Mouse (Mus musculus) CH12F3 (cell line): ENCODE data around the gene Carnmt1.

Experiments used
- in situ Hi-C: fragments of 300-500 bp; cut with MboI; formaldehyde crosslinking; loops from 2 replicates; pipeline ENCODE4 v1.14.3; 2020; ENCODE audit warnings: low sequenced_read_pairs

The Carnmt1 gene

DNA sequence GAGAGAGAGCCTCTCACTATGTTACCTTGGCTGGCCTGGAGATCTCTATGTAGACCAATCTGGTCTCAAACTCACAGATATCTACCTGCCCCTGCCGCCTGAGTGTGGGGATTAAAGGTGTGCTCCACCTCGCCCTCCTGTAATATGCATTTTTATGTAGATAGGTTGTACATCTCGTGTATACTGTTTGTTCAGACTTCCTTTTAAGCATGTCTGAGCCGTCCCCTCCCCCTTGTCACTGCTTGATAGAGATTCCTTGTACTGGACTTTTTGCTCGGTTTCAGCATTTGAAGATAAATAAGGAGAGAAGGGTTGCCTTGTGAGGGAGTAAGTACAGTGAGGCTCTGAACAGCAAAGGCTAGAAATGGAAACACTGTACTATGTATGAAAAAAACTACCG lies 17.5 kb upstream of the Carnmt1 start:
- in situ Hi-C loops = no loop called here

DNA sequence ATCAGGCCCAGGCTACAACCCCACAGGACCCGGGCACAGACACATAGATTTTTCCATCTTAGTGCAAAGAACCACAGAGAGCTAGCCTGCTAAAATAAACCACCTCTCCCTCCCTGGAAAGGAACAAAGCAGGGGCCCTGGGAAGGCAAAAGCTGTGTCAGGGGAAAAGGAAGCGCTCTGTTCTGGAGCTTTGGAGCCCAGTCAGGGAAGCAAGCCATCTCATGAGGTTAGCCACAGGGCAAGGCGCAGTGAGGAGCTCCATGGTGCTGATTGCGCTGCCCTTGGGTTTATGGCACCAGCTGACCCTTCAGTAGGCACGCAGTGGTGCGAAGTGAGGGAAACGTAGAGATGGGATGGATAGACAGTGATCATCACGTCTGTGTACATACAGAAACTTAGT lies 16.2 kb upstream of the Carnmt1 start:
- in situ Hi-C loops = no loop called here

DNA sequence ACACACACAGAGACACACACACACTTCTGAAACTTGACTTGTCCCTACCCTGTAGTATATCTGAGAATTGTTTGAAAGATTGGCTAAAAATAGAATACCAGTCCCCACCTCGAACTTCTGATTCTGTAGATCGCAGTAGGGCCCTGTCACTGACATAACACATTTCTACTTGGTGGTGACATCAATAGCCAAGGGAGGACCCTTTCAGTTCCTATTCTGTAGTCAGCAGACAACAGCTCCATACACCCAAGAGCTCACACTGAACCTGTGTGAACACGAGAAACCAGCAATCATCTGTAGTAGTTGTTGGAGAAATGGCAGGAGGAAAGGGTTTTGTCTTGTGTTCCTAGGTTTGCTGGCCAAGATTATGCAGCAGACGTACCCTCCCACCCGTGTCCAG lies 15.6 kb upstream of the Carnmt1 start:
- in situ Hi-C loops = no loop called here

DNA sequence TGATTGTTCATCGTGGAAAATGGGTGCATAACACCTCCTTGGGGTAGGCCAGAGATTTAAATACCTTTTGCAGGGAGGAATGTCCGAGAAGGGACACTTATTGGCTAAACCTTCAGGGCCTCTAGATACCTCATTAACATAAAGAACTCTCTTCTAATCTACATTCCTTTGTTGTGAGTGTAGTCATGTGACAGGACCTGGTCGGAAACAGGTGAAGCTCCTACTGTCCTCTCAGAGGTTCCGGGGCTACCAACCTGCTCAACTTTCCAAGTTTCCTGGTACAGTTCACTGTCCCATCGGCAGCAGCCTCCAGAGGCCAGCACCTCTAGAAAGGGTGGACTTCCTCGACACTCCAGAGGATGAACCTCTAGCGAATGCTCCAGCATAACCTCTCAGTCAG lies 14.6 kb upstream of the Carnmt1 start:
- in situ Hi-C loops = no loop called here

DNA sequence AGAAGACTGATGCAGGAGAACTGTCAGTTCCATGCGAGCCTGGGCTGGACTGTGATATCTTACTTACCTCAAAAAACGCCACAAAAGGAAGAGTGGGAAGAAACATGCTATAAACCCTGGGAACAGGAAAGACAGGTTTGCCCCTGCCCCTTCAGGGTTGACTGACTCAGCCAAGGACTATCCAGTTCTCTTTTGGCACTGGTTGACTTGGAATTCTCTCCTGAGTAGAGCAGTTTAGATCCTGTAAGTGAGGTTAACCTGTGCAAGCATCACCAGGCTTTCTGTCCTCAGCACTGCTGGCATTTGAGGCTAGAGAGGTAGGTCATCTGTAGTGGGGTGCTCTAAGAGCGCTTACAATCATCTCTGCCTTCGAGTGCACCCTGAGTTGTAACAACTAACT lies 12.1 kb upstream of the Carnmt1 start:
- in situ Hi-C loops = no loop called here

DNA sequence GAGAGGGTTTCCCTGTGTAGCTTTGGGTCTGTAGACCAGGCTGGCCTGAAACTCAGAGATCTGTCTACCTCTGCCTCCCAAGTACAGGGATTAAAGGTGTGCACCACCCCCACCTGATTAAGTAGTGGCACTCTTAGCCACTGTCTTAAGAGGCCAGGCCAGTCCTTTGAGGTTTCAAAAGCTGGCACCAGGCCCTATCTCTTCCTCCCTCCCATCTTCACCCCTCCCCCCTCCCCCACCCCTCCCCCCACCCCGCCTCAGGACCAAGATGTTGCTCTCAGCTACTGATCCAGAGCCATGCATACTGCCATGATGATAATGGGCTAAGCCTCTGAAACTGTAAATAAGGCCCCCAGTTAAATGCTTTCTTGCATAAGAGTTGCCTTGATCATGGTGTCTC lies 11.2 kb upstream of the Carnmt1 start:
- in situ Hi-C loops = no loop called here

DNA sequence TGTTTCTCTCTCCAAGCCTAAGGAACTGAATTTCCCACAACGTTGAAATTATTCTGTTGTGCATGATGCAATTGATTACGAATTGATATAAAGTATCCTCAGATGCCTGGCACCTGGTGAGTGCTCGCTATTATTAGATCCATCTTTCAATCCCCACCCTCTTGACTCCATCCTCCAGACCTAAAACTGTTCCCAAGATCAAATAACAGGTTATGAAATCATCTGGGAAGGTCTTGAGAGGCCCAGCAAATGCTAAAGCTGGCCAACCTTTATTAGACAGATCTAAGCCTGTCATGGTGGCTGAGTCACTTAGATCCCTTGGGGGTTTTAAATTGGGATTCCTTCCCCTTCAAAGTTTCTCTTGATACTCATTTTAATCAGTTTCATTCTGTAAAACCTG lies 10.1 kb upstream of the Carnmt1 start:
- in situ Hi-C loops = no loop called here

DNA sequence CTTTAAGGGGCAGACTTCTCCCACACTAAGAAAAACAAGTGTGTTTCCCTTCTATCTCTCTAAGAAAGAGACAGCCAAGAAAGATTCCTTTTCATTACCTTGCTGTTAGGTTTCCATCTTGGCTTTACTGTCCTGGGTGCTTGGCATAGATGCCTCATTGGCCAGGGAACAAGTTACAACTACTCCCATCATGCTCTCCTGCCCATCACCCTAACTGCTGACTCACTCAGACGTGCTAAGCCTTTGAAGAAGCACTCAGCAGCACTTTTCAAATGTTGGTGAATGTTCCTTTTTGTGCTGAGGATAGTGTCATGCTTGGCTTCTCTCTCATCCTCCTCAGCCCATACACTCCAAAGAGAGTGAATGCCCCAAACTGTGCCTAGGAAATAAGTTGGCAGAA lies 8.9 kb upstream of the Carnmt1 start:
- in situ Hi-C loops = no loop called here

DNA sequence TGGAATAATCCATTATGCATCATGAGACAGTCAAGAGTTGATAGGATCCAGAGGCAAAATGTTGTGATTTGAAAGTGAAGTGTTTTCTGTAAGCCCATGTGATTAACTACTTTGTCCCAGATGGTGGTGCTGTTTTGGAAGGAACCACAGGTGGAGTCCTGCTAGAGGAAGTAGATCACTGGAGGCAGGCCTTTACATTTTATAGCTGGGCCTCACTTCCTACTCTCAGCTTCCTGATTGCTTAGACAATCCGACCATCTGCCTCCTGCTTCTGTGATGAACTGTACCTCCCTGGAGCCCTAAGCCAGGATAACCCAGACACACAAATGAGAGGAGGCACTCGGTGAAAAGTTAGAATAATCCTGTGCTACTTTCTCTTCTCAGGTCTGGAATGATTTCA lies 6.7 kb upstream of the Carnmt1 start:
- in situ Hi-C loops = no loop called here

DNA sequence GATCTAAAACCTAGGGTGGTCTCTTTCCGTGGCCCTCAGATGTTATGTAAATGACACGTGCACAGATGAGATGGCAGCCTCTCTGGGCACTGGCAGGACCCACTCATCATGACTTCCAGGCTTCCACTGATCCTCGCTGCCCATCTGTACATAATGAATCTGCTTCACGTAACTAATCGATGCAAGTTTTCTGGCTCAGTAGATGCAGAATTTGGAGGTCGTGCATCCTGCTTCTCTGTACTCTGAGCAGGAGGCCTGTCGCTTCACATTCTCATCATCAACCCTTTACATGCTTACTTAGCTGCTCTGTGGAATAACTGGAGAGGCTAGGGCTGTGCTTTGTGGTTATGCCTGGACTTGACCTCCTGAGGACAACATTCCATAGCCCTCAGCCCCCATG lies 3.6 kb upstream of the Carnmt1 start:
- in situ Hi-C loops = no loop called here

DNA sequence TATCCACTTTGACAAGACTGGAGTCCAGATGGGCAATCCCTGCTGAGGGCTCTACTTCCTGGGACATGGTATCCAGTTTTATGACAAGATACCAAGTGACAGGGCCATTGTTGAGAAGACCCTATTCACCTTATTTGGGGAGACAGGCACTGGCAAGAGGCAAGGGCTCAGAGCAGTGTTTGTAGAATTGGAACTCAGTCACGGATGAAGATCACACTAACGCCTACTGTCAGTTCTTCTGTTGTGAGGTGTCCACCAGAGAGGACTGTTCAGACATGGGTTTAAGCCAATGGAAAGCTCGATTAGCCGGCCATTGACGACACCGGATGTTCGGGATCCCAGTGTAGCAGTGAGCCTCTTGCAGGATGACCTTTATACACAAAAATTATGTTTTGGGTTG lies 1.0 kb upstream of the Carnmt1 start:
- in situ Hi-C loops = no loop called here

DNA sequence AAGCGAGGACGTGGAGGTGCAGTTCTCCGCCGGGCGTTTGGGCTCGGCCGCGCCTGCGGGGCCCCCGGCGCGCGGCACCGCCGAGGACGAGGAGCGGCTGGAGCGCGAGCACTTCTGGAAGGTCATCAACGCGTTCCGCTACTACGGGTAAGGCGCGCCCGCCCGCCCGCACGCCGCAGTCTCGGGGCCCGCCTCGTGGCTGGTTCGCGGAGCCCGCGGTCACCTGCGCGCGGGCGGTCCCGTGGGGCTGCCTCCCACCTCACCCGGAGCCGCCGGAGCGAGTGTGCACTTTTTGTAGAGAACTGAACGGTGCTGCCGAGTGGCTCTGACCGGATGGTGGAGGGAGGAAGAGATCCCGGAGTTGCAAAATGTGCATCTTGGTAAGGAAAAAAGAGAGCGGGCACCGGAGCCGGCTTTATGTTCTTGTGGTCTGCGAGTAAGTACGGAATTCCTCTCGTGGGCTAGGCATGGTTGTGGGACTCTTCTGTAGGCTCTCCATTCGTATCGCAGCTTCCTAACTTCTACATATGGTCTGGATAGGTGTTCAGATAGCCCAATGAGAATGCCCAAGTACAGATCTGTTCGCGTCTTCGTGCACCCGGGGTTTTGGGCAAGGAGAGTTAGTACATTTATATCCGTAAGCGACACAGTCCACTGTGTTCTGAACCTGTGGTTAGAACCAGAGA lies 635 bp downstream of the Carnmt1 start:
- in situ Hi-C loops = no loop called here

DNA sequence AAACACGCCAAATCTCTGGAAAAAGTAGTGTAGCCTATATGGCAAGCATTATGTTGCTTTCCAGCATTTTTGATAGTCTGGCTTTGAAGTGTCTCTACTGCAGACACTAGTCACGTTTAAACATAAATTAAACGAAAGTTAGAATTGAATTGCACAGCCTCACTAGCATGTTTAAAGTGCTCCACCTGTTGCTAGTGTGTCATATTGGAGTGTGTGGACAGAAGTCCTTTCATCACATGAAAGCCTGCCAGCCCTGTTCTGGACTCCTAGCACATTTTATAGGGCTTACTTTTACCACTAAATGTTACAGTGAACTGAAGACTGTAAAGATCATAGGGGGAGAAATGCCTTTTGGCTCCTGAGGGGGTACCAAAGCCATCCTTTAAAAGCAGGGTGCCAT lies 1.9 kb downstream of the Carnmt1 start:
- in situ Hi-C loops = no loop called here

DNA sequence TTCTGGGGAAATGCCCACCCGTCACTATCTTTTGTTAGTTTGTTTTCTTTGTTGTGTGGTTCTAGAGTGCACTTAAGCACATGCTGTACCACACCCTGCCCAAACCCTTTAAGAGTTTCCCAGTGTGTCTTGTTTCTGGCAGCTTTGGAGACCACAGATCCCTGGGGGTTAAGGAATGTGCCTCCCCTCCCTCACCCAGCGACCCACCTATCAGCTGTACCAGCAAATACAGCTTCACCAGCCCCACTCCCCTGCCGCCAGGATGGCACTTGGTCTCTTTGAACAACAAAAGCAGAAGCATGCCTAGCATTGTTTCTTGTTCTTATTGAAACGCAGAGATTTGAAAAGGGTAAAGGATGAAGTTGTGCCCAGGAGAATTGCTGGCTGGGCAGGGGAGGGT lies 2.6 kb downstream of the Carnmt1 start:
- in situ Hi-C loops = no loop called here

DNA sequence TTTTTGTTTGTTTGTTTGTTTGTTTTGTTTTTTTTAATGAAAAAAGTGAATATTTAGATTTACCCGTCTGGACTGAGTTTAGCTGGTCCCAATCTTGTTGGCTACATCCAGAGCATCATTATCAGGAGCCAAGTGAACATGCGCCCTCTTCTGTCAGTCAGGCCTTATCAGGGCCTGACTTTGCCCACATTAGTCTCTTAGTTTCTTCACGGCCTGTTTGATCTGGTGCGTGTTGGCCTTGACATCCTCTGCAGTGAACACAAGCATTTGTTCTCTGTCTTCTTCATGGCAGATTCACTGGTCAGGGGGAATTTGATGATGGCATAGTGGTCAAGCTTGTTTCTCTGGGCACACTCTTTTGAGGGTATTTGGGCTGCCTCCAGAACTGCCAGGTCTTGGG lies 11.6 kb downstream of the Carnmt1 start:
- in situ Hi-C loops = no loop called here

DNA sequence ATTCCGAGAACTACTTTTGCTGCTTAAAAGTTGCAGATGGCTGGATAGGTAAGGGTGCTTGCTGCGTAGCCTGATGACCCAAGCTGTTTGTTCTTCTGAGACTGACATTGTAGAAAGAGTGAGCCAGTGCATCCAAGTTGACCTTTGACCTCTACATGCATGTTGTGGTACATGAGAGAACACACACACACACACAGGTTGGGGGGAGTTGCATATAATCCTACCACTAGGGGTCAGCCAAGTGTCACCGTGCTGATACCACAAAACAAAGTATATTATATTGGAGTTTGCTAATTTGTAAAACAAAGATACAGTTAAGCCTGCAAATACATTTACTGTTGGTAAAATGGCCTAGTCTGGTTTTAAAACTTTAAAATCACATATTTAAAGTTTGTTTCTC lies 17.0 kb downstream of the Carnmt1 start:
- in situ Hi-C loops = no loop called here

DNA sequence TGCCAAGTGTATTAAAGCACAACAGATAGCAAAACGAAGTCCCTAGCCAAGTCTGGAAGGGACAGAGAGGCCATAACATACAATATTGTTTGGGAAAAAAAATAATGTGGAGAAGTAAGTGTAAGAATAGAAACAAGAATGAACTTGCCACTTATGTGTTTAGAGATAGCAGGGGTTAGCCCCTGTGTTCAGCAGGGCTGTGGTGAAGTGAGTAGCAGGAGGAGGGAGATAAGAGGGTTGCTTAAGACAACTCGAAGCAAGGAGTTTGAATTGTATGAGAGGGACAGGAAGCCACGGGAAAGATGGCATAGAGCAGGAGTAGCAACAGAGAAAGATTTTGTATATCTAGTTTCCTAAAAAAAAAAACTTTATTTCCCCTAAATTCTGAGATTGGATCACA lies 21.6 kb downstream of the Carnmt1 start:
- in situ Hi-C loops = no loop called here

DNA sequence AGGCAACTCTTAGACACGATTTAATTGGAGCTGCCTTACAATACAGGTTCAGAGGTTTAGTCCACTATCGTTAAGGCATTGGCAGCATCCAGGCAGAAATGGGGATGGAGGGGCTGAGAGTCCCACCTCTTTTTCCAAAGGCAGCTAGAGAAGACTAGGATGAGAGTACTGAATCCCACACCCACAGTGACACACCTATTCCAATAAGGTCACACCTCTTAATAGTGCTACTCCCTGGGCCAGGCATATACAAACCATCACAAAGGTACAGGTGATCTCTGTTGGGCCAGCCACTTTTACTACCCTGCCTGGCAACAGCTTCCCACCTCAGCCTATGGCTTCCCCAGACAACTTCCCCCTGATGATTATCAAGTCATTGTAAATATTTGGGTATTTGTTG lies 22.2 kb downstream of the Carnmt1 start:
- in situ Hi-C loops = no loop called here

DNA sequence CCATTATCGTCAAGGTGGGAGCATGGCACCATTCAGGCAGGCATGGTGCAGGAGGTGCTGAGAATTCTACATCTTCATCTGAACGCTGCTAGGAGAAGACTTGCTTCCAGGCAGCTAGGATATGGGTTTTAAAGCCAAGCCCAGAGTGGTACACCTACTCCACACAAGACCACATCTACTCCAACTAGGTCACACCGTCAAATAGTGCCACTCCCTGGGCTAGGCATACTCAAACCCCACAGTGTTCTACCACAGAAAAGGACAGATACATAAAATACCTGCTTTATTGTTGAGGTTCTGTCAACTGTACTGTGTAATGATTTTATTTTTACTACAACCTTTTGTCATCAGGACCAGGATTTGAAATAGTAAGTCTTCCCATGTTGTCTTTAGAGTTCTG lies 24.6 kb downstream of the Carnmt1 start:
- in situ Hi-C loops = no loop called here

DNA sequence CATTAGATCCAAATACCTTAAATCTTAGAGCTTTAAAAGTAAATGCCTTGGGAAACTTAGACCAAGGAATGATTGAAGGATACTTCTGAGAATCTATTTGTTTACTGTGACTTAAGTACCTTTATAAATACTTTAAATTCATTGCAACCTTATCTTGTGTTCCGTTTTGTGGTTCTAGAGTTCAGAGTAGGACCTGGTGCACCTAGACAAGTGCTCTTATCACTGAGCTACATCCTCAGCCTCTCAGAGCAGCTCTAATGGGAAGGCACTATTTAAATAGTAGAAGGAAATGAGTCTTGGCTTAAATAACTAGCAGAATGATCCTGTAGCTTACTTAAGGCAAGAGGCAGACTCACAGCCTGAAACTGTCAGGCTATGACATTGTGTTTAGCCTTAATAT lies 25.0 kb downstream of the Carnmt1 start:
- in situ Hi-C loops = no loop called here

DNA sequence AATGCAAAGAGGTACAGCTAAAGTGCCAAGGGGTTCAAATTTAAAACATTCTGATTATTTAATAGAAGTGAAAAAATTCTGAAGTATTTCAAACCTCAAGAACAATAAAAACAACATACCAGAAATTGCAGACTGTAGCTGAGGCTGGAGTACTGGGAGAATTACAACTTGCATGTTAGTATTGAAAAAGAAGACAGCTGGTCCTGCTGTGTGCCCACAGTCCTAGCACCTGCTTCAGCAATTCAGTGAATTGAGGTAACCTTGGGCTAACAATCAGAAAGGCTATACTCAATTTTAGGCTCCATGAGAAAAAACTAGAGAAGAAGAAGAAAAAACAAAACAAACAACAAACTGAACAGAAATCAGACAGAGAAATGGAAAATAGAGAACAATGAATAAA lies 37.5 kb downstream of the Carnmt1 start:
- in situ Hi-C loops = no loop called here

DNA sequence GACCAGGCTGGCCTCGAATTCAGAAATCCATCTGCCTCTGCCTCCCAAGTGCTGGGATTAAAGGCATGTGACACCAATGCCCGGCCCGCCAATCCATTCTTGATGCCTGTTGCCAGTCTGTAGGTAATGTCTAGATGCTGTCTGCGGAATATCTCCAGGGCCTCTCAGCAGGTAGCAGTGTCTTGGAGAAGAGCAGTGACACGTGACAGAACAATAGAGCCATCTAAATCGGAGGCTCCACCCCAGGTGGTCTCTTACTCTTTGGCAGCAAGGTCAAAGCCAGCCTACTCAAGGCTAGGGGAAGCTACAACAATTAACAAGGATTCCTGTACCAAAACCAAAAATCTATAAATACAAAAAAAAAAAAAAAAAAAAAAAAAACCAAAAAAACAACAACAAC lies 40.3 kb downstream of the Carnmt1 start:
- in situ Hi-C loops = no loop called here

DNA sequence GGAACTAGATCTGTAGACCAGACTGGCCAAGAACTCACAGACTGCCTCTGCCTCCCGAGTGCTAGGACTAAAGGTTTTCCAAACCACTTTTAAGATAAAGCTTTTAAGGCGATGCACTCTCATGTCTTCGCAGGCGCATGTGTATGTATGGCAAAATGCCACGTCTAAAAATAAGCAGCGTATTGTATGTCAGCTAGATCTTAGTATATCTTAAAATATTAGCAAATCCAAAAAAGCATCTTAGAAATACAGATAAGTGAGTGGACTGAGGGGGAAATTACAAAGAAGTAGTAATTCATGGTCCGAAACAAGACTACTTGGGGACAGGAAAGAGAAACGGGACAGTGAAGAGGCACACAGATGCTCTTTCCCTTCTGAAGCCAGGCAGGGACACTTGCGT lies 41.0 kb downstream of the Carnmt1 start:
- in situ Hi-C loops = no loop called here
